Mouse (Mus musculus) T-helper 2 cell (primary cell): ENCODE results near the gene Prkar2a.
"Not testable (repeated sequence)": the region's sequence is repeated elsewhere in the genome, so short reads cannot be mapped to it uniquely, and the experiment has no call there.

ENCODE experiments used
- in situ Hi-C: fragments of 300-600 bp; cut with MboI, MseI; formaldehyde crosslinking; loops from one replicate; pipeline ENCODE4 v1.15.1; 2025; ENCODE audit warnings: high pct_unique_total_duplicates

The Prkar2a gene

DNA sequence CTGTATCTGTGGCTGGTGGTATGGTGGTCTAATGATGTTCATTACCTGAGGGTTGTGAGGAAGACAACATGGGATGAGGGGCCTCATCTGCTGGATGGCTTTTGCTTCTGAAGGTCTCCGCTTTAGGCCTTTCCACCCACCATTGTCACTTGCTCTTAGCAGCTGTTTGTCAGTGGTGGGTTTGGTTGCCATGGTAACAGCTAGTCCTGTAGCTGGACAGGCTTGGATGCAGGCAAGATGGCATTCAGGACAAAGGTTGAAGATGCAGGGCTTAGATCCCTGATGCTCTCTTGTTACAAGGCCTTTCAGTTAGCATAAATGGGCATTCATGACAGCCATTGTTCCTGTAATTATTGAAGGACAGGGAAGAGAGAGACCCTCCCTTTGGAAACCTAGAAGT, at the start of gene Prkar2a:
Gene Prkar2a, plus strand, starts transcription at position 209 of the 400 bp plus-strand sequence.
- in situ Hi-C loops = no loop called here

- in situ Hi-C loops = loop anchor here (25.0 kb wide), 1 partner anchor 1653 kb away; no protein-coding TSS in a partner anchor
Observed at GRCm38 (mm10) chr9:108639825-108640224, 49.3 kb upstream of the Prkar2a start.

DNA sequence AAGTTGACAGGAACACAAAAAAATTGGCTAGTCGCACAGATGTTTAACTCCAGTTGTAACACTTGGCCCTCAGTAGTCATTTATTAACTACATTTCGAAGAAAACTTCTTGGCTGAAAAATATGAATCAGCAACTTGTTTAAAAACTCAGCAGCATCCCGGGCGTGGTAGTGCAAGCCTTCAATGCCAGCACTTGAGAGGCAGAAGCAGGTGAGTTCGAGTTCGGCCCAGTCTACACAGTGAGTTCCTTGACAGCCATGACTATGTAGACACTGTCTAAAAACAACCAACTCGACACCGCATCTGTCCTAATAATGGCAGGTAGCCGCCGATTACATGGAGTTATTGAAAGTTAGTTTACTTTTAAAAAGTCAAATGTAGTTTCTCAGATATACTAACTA, 40.9 kb upstream of the Prkar2a start:
- in situ Hi-C loops = loop anchor here (5.0 to 25.0 kb wide), 2 partner anchors 71 to 1661 kb away; partner anchors contain the start of gene Wdr6

DNA sequence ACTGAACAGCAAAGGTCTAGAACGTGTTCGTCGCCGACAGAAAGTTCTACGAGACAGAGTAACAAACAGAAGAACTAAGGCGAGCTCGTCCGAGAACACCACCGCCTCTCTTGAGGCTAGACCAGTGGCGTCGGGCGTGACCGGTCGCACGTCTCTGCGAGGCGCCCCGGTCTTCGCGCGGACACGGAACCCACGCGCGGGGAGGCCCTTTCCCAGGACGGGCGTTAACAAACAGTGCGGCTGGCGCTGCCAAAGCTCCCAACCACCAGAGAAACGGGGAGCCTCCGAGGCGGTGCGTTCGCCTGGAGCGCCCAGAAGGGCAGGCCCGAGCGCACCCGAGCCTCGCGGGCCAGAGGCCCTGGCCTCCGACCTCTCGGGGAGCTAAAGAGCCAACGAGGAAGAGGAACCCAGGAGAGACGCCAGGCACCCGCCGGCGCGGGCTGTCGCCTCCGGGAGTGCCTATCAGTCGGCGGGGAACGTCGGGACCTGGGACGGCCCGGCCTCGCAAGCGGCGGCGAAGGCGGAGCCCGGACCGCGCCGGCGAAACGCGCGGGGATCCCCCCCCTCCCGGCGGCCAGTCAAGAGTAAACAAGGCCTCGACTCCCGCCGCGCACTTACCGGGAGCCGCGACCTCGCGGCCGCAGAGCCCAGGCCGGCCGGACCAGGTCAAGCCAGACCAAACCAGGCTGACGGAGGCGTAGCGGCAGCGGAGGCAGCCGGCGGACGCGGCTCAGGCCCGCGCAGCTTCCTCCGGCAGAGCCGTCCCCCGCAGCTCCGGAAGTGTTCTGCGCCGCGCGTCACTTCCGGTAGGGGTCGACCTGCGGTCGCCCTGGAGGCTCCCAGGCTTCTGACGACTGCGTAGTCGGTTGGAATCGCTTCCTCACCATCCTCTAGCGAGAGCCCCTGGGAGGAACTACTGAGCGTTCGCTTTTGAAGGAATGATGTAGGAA, 40.2 kb upstream of the Prkar2a start, which contains the start of gene Arih2:
Gene Arih2, minus strand, starts transcription at position 776 of the 950 bp plus-strand sequence.
- in situ Hi-C loops = loop anchor here (5.0 to 25.0 kb wide), 2 partner anchors 72 to 1662 kb away; partner anchors contain the start of gene Wdr6

DNA sequence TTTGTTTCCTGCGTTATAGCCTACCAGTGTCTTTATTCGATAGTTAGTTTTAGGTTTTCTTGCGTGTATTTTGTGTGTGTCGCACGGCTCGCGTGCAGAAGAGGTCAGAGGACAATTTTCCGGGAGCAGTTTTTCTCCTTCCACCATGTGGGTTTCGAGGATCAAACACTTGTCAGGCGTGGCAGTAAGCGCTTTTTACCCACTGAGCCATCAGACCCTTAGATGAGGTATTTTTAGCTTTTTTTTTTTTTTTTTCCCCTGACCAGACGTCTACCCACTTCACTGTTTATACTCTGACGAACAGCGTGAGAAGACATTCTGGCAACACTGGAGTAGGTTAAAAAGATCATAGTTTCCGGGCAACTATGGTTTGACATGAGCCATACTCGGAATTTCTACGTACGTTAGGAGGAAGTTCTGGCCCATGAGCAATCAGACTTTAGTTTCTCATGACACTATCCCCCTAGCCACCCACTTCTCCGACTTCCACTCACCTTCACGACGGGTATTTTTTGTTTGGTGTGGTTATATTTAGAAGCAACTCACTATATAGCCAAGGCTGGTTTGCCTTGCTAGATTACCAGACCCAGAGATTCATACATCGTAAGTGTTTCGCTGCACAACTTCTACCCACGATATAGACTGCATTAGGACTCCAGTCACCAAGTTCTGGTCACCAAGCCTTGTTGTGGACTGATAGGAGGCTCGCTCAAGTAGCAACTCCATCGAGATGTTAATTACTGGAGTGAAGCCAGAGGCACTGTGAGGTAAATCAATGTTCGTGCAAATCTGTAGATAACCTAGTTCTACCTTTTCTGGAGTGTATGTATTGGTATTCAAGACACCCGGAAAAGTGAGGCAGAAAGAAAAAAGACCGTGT, 39.3 kb upstream of the Prkar2a start:
- in situ Hi-C loops = loop anchor here (5.0 to 25.0 kb wide), 2 partner anchors 72 to 1662 kb away; partner anchors contain the start of gene Wdr6

GRCm38 (mm10) chr9:108654566-108655464, 34.3 kb upstream of the Prkar2a start:
- in situ Hi-C loops = no loop called here

DNA sequence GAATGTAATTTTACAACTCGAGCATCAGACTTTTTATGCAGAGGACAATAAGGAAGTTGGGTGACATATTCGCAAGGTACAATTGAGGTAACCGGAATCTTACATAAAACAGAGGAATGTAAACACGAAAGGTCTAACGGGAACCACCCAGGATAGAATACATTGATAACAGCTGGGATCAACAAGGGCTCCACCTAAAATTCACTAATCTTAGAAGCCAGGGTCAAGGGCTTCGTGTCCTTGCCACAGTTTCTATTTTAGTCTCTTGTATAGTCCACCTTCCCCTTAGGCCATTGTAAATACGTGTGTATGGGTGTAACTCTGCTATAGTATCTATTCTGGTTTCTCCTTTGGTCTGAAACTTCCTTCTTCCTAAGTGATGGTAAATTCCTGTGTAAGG, 33.2 kb upstream of the Prkar2a start:
- in situ Hi-C loops = not testable (repeated sequence)

DNA sequence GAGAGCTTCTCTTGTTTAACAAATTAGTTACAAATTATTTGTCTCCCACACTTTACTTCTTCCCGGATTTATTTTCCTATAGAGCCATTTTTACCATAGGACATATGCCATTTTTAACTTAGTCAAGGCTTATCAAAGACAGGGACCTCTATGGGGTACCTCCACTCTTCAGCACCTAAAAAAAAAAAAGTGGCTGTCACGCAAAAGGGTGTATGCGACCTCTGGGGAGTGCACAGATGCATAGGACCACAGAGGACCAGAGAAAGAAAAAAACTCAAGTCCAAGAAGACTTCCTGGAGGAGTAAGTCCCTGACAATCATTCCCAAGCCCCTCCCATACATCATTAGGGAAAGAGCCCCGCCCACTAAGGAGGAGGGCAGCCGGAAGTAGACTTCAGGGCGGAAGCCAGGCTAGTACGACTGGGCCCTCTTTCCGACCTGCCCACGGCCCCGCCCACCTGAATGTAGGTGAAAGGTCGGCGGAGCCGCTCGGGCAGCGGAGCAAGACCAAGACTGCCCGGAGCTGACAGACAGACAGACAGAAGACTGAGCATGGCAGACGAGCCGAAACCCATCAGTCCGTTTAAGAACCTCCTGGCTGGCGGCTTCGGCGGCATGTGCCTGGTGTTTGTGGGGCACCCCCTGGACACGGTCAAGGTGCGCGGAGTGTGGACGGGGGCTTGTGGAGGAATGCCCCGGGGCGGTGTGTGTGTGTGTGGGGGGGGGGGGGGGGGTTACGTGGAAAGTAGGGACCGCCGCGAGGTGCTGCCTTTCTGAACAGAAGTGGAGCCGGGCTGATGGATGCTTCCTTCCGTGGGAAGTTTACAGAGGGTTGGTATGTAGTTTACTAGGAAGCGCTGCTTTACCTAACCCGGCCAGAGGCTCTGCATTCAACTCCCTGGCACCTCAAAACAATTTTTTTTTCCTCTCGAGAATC, 27.2 kb upstream of the Prkar2a start, which contains the start of gene Slc25a20:
Gene Slc25a20, plus strand, starts transcription at position 412 of the 936 bp plus-strand sequence.
- in situ Hi-C loops = no loop called here

- in situ Hi-C loops = no loop called here
Observed at GRCm38 (mm10) chr9:108662660-108663059, 26.5 kb upstream of the Prkar2a start.

GRCm38 (mm10) chr9:108669875-108670274, 19.2 kb upstream of the Prkar2a start:
- in situ Hi-C loops = no loop called here

GRCm38 (mm10) chr9:108673151-108673550, 16.0 kb upstream of the Prkar2a start:
- in situ Hi-C loops = no loop called here

- in situ Hi-C loops = no loop called here
Observed at GRCm38 (mm10) chr9:108680026-108680425, 9.1 kb upstream of the Prkar2a start.

DNA sequence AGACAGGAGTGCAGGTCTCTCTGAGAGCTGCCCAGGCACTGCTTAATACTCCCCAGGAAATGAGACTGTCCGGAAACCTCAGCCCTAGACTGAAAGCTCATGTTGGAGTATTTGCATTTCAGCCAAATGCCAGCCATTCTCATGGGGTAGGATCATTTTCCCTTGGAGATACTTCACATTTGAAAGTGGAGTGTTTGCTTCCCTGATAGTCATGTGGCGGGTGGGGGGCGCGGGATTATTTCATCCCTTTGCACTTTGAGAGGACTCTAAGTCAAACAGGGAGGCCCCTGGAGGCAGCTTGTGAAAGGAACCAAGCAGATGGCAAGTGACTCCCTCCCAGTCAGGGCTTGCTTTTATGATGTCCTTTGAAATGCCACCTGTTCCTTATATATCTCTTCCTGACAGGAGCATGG, 2.6 kb upstream of the Prkar2a start:
- in situ Hi-C loops = no loop called here

DNA sequence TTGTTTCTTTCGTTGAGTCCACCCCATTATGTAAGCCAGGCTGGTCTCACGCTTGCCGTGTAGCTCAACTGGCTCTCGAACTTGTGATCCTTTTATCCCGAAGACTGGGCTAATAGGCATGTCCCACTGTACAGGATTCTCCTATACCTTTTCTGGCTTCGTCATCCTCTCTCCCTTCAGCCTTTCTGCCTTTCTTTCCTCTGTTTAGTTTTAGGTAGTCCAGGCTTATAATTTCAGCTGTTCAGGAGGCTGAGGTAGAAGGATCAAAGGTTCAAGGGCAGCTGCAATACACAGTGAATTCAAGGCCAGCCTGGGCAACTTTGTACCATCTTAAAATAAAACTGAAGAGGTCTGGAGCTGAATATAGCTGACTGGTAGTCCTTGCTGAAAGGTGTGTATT, 1.9 kb upstream of the Prkar2a start:
- in situ Hi-C loops = no loop called here

GRCm38 (mm10) chr9:108687686-108688085, 1.4 kb upstream of the Prkar2a start:
- in situ Hi-C loops = no loop called here

- in situ Hi-C loops = no loop called here
Observed at GRCm38 (mm10) chr9:108688451-108688850, 663 bp upstream of the Prkar2a start.

DNA sequence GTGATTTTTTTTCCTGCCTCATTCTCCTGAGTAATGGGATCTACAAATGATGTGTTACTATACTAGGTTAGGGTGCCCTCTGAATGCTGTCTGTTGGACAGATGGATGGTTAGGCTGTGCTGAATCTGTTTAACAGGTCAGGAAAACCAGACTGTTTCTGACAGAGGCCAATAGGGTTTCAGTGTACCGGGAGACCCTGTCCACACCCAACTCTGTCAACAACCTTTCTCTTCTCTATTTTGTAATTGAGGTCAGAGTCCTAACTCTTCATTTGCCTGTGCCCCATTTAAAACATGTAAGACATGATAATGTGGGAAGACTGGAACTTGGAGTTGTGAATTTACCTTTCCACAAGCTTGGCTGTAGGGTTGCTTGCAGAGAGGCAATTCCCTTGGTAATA, 879 bp downstream of the Prkar2a start:
- in situ Hi-C loops = loop anchor here (10.0 kb wide), 1 partner anchor 1585 kb away; no protein-coding TSS in a partner anchor

DNA sequence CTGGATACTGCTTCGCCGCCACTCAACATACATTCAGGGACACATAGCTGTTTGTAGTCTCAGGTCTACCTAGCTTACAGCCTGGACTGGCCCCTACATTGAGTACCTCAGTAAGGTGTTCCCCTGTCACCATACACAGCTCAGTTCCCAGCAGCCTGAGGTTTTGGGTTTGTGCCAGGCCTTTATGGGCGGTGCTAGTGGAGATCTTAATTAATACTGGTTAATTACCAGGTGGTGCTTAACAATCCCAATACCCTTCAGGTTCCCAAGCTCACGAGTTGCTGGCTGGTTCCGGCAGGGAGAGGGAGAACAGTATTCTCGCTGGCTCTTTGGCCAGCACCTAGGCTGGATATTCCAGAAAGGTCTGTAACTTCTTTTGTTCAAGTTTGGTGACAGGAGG, 1.8 kb downstream of the Prkar2a start:
- in situ Hi-C loops = loop anchor here (10.0 kb wide), 1 partner anchor 1584 kb away; no protein-coding TSS in a partner anchor

DNA sequence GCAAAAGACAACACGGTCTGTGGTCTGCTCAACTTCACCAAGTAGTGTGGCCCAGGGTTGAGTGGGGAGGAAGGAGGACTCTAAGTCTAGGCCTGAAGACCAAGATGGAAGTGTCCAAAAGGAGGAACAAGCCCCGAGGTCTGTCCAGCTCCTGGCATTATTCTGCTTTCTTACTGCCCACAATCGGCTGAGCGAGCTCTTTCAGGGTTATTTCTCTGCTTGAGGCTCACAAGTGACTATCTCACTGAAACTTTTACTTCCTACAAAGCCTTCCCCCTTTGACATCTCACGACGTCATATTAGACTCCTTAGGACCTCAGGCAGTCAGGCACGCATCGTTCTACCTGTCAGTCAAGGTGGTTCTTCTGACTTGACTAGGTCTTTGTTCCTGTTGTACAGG, 2.3 kb downstream of the Prkar2a start:
- in situ Hi-C loops = loop anchor here (10.0 kb wide), 1 partner anchor 1583 kb away; no protein-coding TSS in a partner anchor
